Mouse (Mus musculus) left cerebral cortex, postnatal 36 days (tissue): Measurements from ENCODE around the gene Tmem212. TPM values are rescaled to one million over a fixed set of nuclear protein-coding genes. Genes with fewer than 3 reads are reported as not detected.

Experiments
- DNase-seq, 2 experiments: peaks; one replicate each; pipeline ENCODE4 v3.0.0; 2021 to 2022; ENCODE audit warnings: low spot score in 2 of 2, mixed read lengths in 1 of 2
- intact Hi-C: fragments of 180-260 bp; cut with DNase I; formaldehyde crosslinking; loops from one replicate; pipeline ENCODE4 v1.15.1; 2025
- total RNA-seq, 2 experiments: library from RNA; stranded (reverse); gene quantifications; 2 replicates each; pipeline ENCODE4 v1.2.3; 2021

Tmem212 gene
- total RNA-seq, 2 experiments from 2014 or later, result 0.79 TPM; not detected in 1

- intact Hi-C loops, result no loop called here
- no peak for DNase-seq
Observed at GRCm38 (mm10) chr3:27901846-27902245, 5.7 kb upstream of the Tmem212 start.

- intact Hi-C loops, result no loop called here
- no peak for DNase-seq
Observed at GRCm38 (mm10) chr3:27899012-27899726, 3.0 kb upstream of the Tmem212 start.

GRCm38 (mm10) chr3:27898178-27898577 lies 2.0 kb upstream of the Tmem212 start:
- no peak for DNase-seq
- intact Hi-C loops, result no loop called here

GRCm38 (mm10) chr3:27886578-27886977 lies 9.6 kb downstream of the Tmem212 start:
- intact Hi-C loops, result no loop called here
- no peak for DNase-seq

GRCm38 (mm10) chr3:27885585-27885984 lies 10.6 kb downstream of the Tmem212 start:
- no peak for DNase-seq
- intact Hi-C loops, result no loop called here

GRCm38 (mm10) chr3:27881897-27882835 lies 14.0 kb downstream of the Tmem212 start:
- intact Hi-C loops, result no loop called here
- no peak for DNase-seq

GRCm38 (mm10) chr3:27878854-27879610 lies 17.1 kb downstream of the Tmem212 start:
- intact Hi-C loops, result no loop called here
- DNase-seq, result no peak

- intact Hi-C loops, result no loop called here
- DNase-seq, result no peak
Observed at GRCm38 (mm10) chr3:27873268-27874073, 22.7 kb downstream of the Tmem212 start.

- DNase-seq, result no peak
- intact Hi-C loops, result no loop called here
Observed at GRCm38 (mm10) chr3:27872429-27872828, 23.7 kb downstream of the Tmem212 start.

GRCm38 (mm10) chr3:27871891-27872290 lies 24.3 kb downstream of the Tmem212 start:
- no peak for DNase-seq
- intact Hi-C loops, result no loop called here

- DNase-seq, result no peak
- intact Hi-C loops, result no loop called here
Observed at GRCm38 (mm10) chr3:27871371-27871770, 24.8 kb downstream of the Tmem212 start.

GRCm38 (mm10) chr3:27868681-27869080 lies 27.5 kb downstream of the Tmem212 start:
- intact Hi-C loops, result loop anchor here (10.0 kb wide), 1 partner anchor 394 kb away; no protein-coding TSS in a partner anchor
- no peak for DNase-seq

- intact Hi-C loops, result loop anchor here (10.0 kb wide), 1 partner anchor 393 kb away; no protein-coding TSS in a partner anchor
- DNase-seq, result no peak
Observed at GRCm38 (mm10) chr3:27867731-27868130, 28.4 kb downstream of the Tmem212 start.

GRCm38 (mm10) chr3:27862821-27863740 lies 33.1 kb downstream of the Tmem212 start:
- intact Hi-C loops, result loop anchor here (2.0 to 10.0 kb wide), 2 partner anchors 152 to 388 kb away; partner anchors contain the start of gene Fndc3b
- DNase-seq, result peak; percentile 61 to 62

- intact Hi-C loops, result loop anchor here (10.0 kb wide), 1 partner anchor 387 kb away; no protein-coding TSS in a partner anchor
- DNase-seq, result no peak
Observed at GRCm38 (mm10) chr3:27861601-27862000, 34.6 kb downstream of the Tmem212 start.

GRCm38 (mm10) chr3:27861086-27861485 lies 35.1 kb downstream of the Tmem212 start:
- no peak for DNase-seq
- intact Hi-C loops, result loop anchor here (10.0 kb wide), 1 partner anchor 386 kb away; no protein-coding TSS in a partner anchor

- intact Hi-C loops, result no loop called here
- DNase-seq, result no peak
Observed at GRCm38 (mm10) chr3:27859161-27859561, 37.0 kb downstream of the Tmem212 start.
